Mouse (Mus musculus) adrenal gland, postnatal 10 days (tissue): ENCODE data around the gene Capzb. TPM values are rescaled to one million over a fixed set of nuclear protein-coding genes. Genes with fewer than 3 reads are reported as not detected.
A peak's percentile ranks its signal among the peaks of the same experiment; 100 is the strongest.

Experiments
- DNase-seq: peaks from one replicate; pipeline ENCODE4 v3.0.0; 2021; ENCODE audit warnings: mixed read lengths
- total RNA-seq, 2 experiments: library from RNA; stranded (reverse); gene quantifications; 2 replicates each; pipeline ENCODE4 v1.2.3; 2021

Capzb gene
- total RNA-seq, 2 experiments from 2014 or later = 323 to 342 TPM

DNA sequence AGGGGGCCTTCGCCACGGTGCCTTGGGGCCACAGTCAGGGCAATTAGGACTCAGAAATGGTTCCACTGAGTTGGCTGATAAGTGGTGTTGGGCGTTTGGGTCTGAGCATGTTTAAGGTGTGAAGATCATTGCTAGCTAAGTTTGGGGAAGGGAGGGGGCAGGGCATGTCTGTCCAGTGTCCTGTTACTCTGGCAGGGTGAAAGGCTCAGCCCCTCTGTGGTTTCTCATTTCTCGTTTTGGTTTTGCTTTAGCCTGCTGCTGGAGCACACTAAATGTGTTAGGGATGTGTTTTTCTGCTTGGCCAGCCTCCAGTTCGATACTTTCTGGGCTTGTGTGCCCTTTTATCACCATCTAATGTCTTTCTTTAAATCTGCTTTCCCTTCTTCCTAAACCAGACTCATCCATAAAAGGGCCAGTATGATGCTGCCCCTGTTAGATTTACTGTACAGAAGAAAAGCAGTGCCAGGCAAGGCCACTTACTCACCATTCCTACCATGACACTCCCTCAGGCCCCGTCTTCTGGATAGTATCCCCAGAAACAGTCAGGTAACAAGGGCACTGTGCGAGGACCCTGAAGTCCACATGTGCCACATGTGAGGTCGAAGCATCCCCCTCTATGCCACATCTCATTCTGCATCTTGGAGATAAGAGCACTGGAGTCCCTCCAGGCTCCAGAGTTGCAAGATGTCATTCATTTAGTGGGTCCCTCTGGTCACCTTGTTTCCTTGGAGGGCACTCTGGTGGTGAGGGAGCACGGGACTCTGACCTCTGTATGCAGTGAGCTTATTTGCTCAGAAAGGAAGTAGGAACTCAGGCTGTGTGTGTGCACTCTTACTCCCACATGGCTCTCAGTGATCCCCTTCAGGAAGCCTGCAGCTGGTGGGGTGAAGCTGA, 15.8 kb downstream of the Capzb start:
- DNase-seq = no peak

DNA sequence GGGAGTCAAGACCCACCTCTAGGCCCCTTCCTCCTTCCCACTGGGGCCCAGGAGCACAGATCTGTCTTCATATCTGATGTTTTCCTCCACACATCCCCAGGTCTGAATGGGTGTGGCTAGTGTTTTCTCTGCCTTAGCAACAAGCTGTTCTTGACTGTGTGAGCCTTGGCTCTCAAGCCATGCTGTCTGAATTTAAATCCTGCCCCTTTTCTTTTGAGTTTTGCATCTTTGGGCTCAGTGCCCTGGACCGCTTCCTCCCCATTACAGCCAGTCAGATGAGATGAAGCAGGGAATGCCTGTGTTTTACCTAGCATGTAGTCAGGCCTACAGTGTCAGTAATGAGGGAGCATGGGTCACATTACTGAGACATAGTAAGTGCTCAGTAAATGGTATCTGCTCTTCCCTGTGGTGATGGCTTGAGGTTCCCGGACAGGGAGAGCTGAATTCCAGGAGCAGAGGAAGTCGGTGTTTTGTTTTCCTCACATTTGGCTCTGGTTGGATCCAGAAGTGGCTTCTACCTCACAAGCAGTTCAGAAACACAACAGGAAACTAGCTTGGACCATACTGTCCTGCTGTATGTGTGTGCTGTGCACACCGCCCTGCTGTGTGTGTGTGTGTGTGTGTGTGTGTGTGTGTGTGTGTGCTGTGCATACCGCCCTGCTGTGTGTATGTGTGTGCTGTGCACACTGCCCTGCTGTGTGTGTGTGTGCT, 16.6 kb downstream of the Capzb start:
- no peak for DNase-seq

DNA sequence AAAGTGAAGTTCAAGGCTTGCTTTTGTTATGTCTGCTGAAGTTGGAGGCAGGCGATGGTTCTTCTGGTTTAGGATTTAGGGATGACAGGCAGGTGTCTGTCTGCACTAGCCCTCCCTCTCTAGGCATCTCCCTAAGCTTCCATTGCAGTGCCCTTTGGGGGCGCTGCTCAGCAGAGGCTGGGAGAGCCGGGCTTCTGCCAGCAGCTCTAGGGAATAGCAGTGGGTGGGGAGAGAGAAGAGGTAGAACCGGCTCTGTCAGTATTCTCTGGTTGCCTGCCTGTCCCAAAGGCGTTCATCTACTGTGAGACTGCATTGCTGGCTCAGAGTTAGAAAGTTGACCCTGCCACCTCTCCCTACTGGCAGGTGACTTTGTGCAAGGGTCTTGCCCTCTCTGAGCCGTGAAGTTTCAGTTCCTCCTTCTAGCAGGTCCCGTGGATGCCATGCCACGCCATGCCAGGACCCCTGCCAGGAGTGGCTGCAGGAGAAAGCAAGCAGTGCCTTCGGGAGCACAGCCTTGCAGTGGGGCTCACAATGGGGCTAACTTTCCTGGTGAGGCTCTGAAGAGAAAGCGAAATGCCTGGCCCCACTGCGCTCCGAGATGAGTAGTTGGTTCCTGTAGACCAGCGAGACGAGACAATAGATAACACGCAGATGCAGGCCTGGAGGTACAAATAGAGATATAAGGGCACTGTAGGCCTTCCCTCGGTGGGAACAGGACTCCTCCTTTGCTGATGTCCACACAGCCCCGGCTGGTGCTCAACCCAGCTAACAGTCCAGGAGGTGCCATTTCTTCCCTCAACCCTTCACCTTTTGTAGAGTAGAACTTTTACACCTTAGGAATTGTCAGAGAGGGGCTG, 19.5 kb downstream of the Capzb start:
- no peak for DNase-seq

DNA sequence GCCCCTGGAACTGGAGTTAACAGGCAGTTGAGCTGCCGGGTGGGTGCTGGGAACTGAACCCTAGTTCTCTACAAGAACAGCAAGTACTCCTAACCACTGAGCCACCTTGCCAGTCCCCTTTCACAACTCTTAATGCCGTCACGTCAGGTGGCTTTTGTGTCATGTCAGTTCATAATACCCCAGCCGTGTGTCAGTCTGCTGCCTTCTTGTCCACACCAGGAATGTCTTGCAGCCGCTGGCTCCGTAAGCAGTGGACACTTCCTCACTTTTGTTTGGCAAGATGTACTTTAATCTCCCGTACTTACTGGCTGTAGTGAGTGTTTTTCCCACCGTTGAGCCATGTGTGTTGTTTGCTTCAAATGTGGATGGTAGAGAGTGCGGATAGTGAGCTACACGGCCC, 20.4 kb downstream of the Capzb start:
- DNase-seq = no peak

DNA sequence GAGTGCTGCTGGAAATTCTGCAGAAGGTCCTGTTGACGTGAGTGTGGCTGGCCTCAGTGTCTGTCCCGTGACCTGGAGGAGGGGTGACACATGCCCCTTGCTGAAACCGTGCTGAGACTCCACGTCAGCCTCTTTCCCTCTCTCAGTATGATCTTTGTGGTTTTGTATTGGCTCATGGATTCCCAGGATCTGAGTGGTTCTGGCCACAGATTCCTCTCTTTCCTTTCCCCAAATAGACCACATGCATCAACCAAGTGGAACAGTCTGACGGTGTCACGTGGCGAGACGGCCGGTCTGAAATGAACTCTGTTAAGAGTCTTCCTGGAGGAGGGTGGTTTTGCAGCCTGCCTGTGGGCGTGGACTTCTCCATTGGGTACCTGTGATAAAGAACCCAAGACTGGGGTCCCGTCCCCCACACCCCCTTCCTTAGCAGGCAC, 21.3 kb downstream of the Capzb start:
- no peak for DNase-seq

DNA sequence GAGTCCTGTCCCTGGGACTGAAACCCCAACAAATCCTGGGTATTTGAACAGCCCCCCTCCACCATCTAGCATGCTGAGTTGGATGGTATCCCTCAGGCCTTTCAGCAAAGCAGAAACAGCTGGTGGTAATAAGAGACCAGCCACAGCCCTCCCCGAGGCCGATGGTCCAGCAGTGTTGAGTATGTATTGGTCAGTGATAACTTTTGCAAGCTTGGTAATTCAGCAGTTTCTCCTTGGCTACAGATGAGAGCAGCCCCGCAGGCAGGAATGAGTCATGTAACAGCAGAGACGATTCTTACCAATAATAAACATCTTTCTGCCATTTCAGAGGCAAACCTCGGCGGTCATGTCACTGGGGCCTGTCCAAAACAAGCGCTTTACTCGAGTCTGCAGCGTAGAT, 23.9 kb downstream of the Capzb start:
- peak; percentile 61 for DNase-seq

DNA sequence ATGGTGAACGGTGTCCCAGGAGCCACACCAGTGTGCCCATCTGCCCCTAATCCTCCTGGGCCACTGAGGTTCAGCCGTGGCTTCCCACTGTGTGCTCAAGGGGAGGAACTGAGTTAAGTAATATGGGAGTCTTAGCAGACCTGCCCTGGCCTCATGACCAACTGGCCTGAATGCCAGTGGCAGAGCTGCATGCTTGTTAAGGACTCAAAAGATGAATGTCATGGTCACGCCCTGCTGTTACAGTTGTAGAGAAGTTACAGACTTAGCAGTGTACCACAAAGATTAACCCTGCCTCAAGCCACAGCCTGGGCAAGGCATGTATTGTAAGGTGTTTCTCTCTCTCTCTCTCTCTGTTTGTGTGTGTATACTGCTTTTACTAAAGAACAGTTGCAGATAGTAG, 25.8 kb downstream of the Capzb start:
- no peak for DNase-seq

DNA sequence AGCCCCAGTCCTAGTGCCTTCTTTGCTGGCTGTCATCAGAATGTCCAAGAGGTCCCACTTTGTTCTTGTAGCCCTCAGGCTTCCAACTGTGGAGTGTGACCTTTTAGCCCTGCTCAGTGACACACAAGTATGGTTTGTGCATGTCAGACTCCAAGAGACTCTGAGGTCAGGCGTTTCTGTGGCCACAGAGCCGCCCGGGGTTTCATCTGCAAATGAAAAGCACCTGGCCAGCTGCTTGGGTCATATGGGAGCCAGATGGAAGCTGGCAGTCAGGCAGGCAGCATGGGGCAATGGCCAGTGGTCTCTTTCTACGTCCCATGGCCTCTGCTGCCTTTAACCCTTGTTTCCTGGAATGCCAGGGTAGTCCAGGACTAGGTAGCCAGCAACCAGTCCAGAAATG, 27.0 kb downstream of the Capzb start:
- no peak for DNase-seq

DNA sequence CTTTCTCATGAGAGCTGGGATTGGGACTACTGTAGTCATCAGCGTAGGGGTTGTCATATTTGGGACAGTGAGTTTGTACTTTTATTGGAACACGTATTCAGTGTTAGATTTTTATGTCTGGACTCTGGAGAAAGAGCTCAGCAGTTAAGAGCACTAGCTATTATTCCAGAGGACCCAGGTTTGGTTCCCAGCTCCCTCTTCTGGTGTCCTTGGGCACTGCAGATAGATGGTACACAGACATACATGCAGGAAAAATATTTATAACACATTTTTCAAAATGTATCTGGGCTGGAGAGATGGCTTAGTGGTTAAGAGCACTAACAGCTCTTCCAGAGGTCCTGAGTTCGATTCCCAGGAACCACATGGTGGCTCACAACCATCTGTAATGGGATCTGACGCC, 28.3 kb downstream of the Capzb start:
- peak; percentile 62 for DNase-seq

DNA sequence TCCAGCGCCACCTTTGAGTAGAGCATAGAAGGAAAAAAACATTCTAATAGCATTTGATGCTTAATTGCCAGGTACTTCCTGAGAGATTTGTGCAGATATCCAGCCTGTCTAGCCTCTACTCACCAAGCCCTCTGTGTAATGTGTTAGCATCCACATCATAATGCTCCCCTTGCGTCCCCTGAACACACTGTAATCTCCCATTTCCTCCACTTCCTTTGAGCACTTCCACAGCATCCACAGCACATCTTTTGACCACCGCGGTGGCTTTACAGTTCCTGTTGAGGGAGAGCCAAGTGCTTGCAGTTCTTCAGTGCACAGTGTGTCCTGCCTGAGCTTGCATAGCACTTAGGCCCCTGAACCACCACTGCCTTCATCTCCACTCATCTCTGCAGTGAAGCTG, 29.1 kb downstream of the Capzb start:
- no peak for DNase-seq

DNA sequence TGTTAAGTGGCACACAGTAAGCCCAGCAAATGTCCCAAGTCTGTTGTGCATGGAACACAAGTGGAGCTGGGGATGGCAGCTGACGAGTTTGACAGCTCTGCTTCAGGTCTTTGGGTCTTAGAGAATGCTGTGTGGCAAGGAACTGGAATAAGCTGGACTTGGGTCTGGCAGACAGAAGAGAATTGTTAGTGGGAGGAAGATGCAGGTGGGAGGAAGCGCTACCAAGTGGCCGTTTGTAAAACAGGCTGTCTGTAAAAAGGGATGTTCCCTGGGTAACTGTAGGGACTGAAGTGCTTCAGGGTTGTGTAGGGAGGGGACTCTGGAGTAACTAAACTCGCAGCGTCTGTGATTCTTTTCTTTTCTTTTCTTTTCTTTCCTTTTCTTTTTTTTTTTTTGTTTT, 32.4 kb downstream of the Capzb start:
- DNase-seq = no peak

DNA sequence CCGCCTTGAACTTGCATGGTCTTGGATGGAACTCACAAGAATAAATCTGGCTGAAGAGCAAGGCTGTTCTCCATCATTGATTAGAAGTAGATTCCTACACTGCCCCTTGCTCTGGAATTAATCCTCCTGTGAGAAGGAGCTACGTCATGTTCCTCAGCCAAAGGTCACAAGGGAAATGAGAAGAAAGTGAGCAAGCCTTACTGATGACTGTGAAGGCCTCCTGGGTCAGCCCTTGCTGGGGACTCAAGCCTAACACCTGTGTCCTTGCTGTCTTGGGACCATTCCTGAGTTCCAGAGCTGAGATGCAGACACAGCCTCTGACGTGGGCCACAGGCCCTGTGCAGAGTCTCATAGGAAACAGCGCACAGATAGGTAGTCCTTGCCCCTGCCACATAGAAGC, 33.2 kb downstream of the Capzb start:
- no peak for DNase-seq

DNA sequence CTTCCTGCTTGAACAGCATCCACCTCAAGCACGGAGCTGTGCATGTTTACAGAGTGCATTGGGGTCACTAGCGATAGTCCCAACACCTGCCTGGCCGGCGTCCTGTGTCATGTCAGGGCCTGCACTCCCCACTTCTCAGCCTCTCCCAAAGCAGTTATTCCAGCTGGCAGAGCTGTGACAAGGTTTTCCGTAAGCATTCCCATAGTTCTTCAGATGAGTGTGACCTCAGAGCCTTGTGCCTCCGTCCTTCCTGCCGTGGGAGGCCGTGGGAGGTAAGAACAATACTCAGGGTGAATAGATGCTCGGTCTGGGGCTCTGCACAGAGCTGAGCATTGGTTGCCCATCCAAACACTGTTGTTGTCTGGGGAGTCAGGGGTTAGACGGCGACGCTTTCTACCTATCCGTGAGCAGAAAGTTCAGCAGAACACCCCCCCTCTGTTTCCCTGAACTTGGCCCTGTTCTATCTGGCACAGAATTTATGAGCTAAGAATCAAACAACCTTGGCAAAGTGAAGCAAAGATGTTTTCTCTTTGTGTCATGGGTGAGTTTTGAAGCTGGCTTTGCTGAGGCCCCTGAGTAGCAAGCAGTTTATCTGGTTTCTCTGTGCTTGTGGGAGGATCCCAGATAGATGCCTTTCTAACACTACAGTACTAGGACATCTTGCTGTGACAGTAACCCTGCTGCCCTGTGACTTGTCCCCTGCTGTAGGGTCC, 34.0 kb downstream of the Capzb start:
- DNase-seq = peak; percentile 43

DNA sequence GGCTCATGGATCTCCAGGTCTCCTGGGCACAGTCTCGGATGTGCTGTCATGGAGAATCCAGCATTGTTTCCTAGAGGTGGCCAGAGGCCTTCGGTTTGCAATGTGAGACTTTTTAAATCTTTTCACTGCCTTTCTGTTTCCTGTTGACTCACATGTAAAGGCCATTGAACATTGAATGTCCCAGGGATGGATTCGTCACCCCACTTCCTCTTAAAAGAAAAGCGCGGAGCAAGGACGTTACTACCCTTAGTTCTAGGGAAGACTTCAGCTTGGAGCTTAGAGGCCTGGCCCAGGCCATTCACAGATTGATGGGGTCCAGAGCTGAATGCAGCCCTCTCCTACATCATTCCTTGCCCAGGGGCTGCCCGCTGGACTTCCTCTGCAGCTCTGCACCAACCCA, 35.2 kb downstream of the Capzb start:
- DNase-seq = peak; percentile 50

DNA sequence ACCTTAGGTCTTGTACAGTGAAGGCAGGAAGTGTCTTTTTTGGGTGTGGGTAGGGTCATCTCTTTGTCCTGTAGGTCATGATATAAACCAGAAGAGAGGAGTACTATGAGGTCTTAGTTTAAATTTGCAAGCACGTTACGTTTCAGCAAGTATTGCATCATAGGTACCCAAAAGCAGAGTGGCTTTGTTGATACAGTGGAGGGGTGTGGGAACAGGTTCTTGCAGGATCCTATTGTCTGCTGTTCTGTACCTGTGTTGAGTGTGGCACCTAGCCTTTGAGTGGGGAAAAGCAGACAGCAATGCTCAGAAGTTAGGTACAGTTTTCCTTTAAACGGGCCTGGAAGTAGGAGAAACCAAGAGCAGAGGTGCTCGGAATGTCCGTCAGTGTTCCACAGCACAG, 36.6 kb downstream of the Capzb start:
- DNase-seq = no peak

DNA sequence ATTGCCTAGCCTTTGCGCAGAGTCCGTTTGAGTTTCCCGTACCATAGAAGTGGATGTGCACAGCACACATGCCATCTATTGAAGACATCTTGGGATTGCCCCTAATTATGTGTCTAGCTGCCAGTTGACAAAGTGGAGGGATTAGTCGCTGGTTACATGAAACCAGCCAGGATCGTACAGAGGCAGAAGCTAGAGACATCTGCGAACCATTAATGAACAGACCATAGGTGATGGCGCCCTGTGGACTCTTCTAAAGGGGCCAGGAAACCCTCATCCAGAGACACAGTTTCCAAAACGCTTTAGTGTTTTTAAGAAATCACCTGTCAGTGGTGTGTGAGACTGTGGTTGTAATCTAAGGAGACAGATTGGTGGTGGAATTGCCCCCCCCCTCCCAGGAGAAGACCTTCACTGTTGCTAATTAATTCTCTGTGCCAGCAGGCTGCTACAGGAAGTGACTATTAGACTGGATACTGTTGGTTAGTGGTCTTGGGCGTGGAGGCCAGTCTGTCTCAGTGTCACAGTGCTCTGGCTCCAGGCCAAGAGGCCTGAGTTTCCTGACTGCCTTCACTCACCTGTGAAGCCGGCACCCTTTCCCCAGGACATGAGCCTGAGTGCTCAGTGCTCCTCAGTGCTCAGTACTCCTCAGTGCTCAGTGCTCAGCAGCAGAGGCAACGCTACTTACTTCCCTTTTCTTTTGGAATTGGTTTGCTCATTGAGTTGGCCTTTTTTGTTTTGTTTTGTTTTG, 37.8 kb downstream of the Capzb start:
- DNase-seq = no peak

DNA sequence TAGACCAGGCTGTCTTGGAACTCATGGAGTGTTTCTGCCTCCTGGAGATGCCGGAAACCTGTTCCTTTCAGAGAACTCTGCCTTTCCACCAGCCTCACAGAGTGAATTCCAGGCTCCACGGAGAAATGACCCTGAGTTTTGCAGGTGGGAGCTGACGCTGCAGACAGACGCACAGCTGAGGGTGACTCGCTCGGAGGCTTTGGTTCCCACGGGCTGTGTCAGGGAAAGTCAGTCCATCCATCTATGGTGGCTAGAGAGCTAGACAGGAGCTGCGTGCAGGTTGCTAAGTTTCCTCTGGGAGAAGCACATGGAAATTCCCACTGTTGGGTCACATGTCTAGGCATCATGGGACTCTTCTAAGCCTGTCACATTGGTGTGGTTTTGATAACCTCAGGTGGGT, 38.5 kb downstream of the Capzb start:
- no peak for DNase-seq

DNA sequence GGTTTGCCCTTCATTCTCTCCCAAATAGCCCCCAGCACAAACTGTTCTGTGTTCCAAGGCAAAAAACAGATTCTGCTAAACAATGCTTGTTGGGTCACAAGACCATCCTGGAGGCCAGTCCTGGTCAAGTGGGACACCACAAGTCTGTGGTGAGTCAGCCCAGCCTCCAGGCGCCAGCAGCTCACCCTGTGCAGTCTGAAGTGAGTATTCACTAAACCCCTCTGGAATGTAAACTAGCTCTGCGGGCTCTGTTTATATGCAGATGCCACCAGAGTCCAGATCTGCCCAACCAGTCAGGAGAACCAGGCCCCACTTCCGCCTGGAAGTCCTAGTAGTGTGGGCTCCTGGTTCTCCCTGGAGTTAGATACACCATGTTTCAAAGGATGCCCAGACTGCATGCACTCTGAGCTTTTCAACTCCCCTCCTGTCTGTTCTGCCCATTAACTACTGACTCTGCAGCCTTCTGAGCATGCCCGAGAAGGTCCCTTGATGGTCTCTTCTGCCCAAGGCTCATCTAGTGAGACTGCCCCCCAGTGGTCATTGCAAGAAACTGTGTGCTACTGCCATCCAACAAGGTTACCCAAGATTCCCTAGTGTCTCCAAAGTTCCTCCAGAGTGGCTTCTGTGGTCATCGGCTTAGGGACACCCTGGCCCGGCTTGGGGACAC, 39.9 kb downstream of the Capzb start:
- DNase-seq = peak; percentile 73

DNA sequence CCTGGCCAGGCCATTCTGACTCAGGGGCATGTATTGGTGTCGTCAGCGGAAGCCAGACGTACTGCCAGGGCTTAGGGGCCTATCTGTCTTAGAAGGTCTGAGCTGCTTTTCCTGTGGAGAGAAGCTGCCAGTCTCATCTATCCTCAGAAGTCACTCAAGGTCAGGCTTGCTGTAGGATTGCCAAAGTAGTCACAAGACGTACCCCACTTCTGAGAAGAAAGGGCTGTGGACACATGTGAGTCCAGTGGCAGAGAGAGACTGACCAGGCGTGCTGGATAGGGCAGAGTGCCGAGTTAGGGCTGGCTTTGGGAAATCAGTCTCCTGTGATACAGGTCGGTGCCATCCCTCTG, 40.4 kb downstream of the Capzb start:
- DNase-seq = peak; percentile 52

DNA sequence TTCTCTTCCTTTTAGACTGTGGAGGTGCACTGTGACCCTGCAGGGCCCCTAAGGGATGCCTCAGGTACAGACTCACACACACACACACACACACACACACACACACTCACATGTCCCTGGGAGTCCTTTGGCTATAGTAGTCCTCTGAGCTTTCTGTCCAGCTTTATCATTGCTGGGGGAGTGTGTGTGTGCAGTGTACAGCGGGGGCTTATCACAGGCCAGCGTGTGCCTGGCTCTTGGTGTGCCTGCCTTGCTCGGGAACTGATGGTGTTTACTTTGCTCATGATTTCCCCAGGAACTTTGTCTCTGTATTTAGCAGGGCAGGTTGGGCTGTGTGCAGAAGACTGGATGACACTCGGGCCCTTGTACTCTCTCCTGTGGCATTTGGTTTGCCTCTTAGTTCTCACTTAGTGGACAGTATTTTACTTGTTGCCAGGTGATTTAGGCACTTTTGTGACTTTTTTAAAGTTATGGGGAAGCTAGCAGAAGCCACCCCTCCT, 41.1 kb downstream of the Capzb start:
- DNase-seq = no peak

DNA sequence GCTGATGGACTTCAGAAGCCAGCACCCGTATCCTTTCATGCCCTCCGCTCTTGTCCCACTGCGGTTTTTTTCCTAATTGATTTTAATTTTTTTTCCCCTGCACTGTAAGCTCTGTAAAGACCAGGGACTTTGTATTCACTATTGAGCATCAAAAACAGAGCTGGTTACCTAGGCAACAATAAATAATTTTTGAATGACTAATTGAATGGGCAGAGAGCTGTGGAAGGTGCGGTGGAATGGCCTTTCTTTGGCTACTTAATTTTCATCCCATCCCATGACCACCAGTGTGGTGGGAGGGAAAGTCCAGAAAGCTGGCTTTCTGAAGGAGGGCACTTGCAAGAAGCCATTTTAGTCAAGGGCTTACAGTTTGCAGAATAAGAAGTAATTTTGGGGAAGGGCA, 41.6 kb downstream of the Capzb start:
- DNase-seq = no peak
